Mouse (Mus musculus) heart, embryonic 10.5 days (tissue): Measurements from ENCODE around the gene Lca5. TPM values are rescaled to one million over a fixed set of nuclear protein-coding genes. Genes with fewer than 3 reads are reported as not detected.

ENCODE experiments used
- DNase-seq: peaks from one replicate; pipeline ENCODE4 v3.0.0-alpha.2; 2017; ENCODE audit warnings: low spot score
- H3K27ac ChIP-seq: fragments of 300-500 bp; sonication (generic); 2 replicates; pipeline ENCODE4 v1.5.1; 2016; ENCODE audit warnings: mild to moderate bottlenecking
- H3K27me3 ChIP-seq: fragments of 300-500 bp; sonication (generic); 2 replicates; pipeline ENCODE4 v1.6.1; 2016; ENCODE audit warnings: mild to moderate bottlenecking; ENCODE audit not compliant: poor library complexity, insufficient read depth, severe bottlenecking
- H3K36me3 ChIP-seq: fragments of 300-500 bp; sonication (generic); 2 replicates; pipeline ENCODE4 v1.6.1; 2016; ENCODE audit warnings: mild to moderate bottlenecking, moderate library complexity
- H3K4me1 ChIP-seq: fragments of 300-500 bp; sonication (generic); 2 replicates; pipeline ENCODE4 v1.6.1; 2016; ENCODE audit warnings: mild to moderate bottlenecking
- H3K4me3 ChIP-seq: fragments of 300-500 bp; sonication (generic); 2 replicates; pipeline ENCODE4 v1.5.1; 2016; ENCODE audit warnings: mild to moderate bottlenecking, moderate library complexity
- H3K9me3 ChIP-seq: fragments of 300-500 bp; sonication (generic); 2 replicates; pipeline ENCODE4 v1.6.1; 2016; ENCODE audit warnings: mild to moderate bottlenecking, moderate library complexity
- WGBS: fragments of 180-500 bp; shearing (Covaris S2); methylation state at CpG from one replicate; pipeline ENCODE4 v1.1.7; 2016; 5-methylcytosine and 5-hydroxymethylcytosine counted together
- polyA plus RNA-seq: library from polyadenylated mRNA; unstranded; fragments of >200 nt; fragmentation: Nextera tagmentation; extraction: Ambion mirVana; gene quantifications from 2 replicates; pipeline ENCODE4 v1.2.1, GENCODE M21; 2016

Gene Lca5
- polyA plus RNA-seq, 1 experiment from 2014 or later = 16.0 TPM

DNA sequence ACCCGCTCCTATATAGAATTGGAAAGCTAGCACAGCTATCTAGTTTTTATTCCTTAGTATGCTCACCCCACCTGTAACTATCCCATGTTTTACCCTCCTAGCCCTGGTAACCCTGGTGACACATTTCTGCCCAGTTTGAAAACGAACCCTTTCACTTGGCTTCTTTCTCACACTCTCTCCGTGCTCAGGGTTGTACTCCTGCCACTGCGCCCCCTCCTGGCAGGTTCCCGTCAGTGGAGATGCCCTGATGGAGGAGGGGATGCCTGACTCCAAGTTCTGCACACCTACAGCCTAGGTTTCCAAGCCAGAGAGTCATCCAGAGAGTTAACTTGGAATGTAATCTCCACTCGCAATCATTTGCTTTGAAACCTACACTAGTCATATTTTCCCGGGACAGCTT, 7.3 kb downstream of the Lca5 start:
- Histone ChIP-seq H3K27me3 (no peaks in the 10 kb centered on the region), H3K36me3 (0 out of 2 replicates have a peak, but pooled peaks cover 4% of the 10 kb centered on the region), H3K9me3 (no peaks in the 10 kb centered on the region), H3K27ac (no peak overlapping the region), H3K4me1 (peaks cover 27% of the 10 kb centered on the region), H3K4me3 (no peak overlapping the region)
- no peak for DNase-seq
- WGBS = 56% methylated on average over 7 of the region's 7 CpGs

DNA sequence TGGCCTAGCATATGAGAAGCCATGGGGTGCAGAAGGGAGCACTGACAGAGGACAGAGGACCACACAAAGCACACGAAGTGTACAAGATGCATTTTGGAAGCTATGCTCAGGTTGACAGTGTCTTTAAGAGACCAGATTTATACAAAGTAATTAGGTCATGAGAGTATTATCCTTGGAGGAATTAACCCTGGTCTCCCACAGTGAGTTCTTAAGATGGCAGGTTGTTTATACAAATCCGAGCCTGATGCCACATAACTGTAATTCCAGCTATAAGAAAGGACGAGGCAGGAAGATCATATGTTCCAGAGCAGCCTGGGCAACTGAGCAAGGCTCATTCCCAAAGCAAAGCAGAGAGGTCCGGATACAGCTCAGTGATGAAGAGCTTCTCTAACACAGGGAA, 13.0 kb downstream of the Lca5 start:
- no peak for DNase-seq
- Histone ChIP-seq H3K36me3 (peaks cover 34% of the 10 kb centered on the region), H3K4me3 (no peak overlapping the region), H3K4me1 (no peaks in the 10 kb centered on the region), H3K27ac (no peak overlapping the region), H3K9me3 (no peaks in the 10 kb centered on the region), H3K27me3 (no peaks in the 10 kb centered on the region)
- WGBS = 83% methylated on average over 4 of the region's 4 CpGs

GRCm38 (mm10) chr9:83418965-83419364, 22.0 kb downstream of the Lca5 start:
- Histone ChIP-seq H3K27ac (no peak overlapping the region), H3K4me3 (no peak overlapping the region), H3K36me3 (peaks cover 54% of the 10 kb centered on the region), H3K27me3 (no peaks in the 10 kb centered on the region), H3K4me1 (0 out of 2 replicates have a peak, but pooled peaks cover 6% of the 10 kb centered on the region), H3K9me3 (peaks cover 4% of the 10 kb centered on the region; the same call in 1 of the 2 replicates)
- WGBS = 88% methylated on average over 5 of the region's 5 CpGs
- no peak for DNase-seq

DNA sequence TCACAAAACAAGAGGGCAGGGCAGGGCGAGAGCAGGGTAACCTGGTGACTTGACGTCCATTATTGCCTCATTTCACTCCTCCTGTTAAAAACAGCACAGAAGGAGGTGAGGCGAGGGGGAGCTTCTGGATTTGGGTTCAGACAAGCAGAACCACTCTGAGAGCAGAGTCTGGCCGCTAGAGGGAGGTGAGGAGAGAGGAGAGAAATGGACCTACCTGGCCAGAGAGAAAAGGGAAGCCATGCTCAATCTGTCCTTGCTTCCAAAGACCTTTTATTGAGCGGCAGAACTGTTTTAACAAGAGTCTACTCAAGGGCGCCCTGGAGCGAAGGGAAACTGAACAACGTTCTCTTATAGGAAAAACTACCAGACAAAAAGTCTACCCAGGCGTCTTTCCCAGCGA, 27.9 kb downstream of the Lca5 start:
- 68% methylated on average over 10 of the region's 10 CpGs for WGBS
- H3K27me3 ChIP-seq = no peaks in the 10 kb centered on the region
- no peak for DNase-seq
- H3K36me3 ChIP-seq = peaks cover 31% of the 10 kb centered on the region
- H3K4me1 ChIP-seq = no peaks in the 10 kb centered on the region
- H3K4me3 ChIP-seq = no peak overlapping the region
- H3K9me3 ChIP-seq = peaks cover 4% of the 10 kb centered on the region; the same call in 1 of the 2 replicates
- H3K27ac ChIP-seq = no peak overlapping the region

DNA sequence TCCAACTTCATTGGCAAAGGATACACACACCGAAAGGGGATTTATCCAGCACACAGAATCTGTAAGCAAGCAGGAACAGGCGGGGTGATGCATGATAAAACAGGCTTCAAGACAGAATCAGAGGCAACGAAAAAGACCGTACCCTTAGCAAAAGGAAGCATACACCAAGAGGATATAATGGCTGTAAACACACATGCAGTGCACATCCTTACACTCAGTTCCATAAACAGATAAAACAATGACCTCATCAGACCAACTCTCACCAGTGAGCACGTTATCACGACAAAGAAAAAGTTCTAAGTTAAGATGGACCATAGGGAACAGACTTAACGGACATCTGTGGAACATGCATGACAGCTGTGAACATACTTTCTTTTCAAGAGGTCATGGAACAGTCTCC, 35.8 kb downstream of the Lca5 start:
- Histone ChIP-seq H3K9me3 (no peaks in the 10 kb centered on the region), H3K27me3 (no peaks in the 10 kb centered on the region), H3K36me3 (peaks cover 9% of the 10 kb centered on the region; the same call in 1 of the 2 replicates), H3K4me3 (no peak overlapping the region), H3K4me1 (no peaks in the 10 kb centered on the region), H3K27ac (no peak overlapping the region)
- WGBS = 69% methylated on average over 7 of the region's 7 CpGs
- DNase-seq = no peak

DNA sequence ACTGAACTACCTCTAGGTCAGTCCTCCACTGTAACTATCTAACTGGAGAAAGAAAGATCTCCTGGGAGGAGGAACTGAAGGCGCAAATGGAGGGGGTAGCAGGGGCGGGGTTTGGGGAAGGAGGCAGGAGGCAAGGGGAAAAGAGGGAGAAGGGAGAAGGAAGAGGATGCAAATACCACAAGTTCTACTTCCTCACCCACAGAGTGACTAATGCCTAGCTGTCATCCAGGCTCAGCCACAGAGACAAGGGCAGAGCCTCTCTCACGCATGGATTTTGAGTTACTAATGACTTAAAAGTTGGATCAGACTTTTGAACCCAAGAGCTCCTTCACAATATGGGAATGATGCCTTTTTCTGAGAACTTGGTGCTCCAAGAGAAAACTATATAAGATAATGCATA, 40.1 kb downstream of the Lca5 start:
- DNase-seq = no peak
- Histone ChIP-seq H3K9me3 (no peaks in the 10 kb centered on the region), H3K27me3 (no peaks in the 10 kb centered on the region), H3K4me1 (no peaks in the 10 kb centered on the region), H3K4me3 (no peak overlapping the region), H3K36me3 (peaks cover 19% of the 10 kb centered on the region; the same call in 1 of the 2 replicates), H3K27ac (no peak overlapping the region)
- 40% methylated on average over 3 of the region's 3 CpGs for WGBS

DNA sequence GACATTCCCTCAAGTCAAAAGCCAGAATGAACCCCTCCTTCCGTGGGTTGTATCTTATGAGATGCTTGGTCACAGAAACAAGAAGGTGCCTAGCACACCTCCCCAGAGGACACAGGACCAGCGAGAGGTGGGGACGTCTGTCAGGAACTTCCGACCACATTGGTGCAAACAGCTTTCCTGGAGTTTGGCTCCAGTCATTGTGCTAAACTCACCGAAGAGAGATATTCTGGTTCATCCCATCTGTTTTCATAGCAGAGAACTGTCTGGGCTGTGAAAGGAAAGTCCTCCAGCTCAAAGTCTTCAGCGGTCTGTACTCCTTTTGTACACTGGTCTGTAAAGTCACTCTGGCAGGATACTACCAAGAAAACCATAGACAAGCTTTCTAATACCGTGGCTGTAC, 41.5 kb downstream of the Lca5 start:
- DNase-seq = no peak
- WGBS = 87% methylated on average over 7 of the region's 7 CpGs
- H3K27ac ChIP-seq = no peak overlapping the region
- no peaks in the 10 kb centered on the region for H3K9me3 ChIP-seq
- H3K4me1 ChIP-seq = no peaks in the 10 kb centered on the region
- H3K4me3 ChIP-seq = no peak overlapping the region
- peaks cover 26% of the 10 kb centered on the region for H3K36me3 ChIP-seq
- H3K27me3 ChIP-seq = no peaks in the 10 kb centered on the region

DNA sequence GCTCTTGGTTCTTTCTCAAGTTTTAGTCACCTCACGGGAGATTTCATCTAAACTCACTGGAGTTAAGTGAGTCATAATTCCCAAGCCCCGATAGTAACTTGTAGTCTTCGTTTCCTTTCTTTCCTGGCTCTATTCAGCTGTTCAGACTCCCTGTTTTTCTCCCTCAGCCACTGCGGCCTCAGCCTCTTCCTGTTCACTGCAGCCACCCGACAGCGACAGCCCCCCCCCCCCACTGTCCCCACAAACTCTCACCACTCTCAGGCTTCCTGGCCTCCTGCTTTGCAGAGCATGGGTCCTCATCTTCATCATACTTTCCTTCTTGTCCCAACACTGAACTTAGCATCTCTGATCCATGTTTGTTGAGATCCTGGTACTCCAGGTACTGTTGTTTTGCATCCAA, 42.7 kb downstream of the Lca5 start:
- H3K9me3 ChIP-seq = no peaks in the 10 kb centered on the region
- H3K27me3 ChIP-seq = no peaks in the 10 kb centered on the region
- H3K36me3 ChIP-seq = peaks cover 32% of the 10 kb centered on the region
- no peak for DNase-seq
- no peak overlapping the region for H3K27ac ChIP-seq
- H3K4me3 ChIP-seq = no peak overlapping the region
- H3K4me1 ChIP-seq = no peaks in the 10 kb centered on the region
- 58% methylated on average over 6 of the region's 6 CpGs for WGBS

GRCm38 (mm10) chr9:83395456-83395855, 45.5 kb downstream of the Lca5 start:
- no peak overlapping the region for H3K4me3 ChIP-seq
- no peak for DNase-seq
- H3K27me3 ChIP-seq = no peaks in the 10 kb centered on the region
- H3K9me3 ChIP-seq = no peaks in the 10 kb centered on the region
- H3K4me1 ChIP-seq = no peaks in the 10 kb centered on the region
- no peak overlapping the region for H3K27ac ChIP-seq
- peaks cover 22% of the 10 kb centered on the region for H3K36me3 ChIP-seq
- WGBS = 87% methylated on average over 15 of the region's 15 CpGs

DNA sequence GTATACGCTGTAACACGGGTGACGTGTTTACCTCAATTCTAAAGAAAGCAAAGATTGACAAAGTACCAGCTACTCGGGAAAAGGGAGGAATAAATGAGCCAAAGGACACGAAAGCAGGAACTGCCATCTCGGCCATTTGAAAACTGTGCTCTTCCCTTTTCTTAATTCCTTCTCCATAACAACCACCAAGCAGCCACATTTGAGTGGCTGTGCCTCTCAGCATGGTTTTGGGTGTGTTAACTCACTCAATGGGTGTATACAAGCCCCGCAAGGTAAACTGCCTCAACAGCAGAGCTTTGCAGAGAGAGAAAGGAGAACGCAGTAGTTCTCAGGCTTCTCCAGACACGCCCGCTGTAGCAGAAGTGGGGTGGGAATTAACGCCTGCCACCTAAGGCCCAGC, 48.9 kb downstream of the Lca5 start:
- 82% methylated on average over 11 of the region's 11 CpGs for WGBS
- no peak overlapping the region for H3K4me3 ChIP-seq
- H3K9me3 ChIP-seq = no peaks in the 10 kb centered on the region
- 0 out of 2 replicates have a peak, but pooled peaks cover 3% of the 10 kb centered on the region for H3K4me1 ChIP-seq
- no peak for DNase-seq
- no peaks in the 10 kb centered on the region for H3K27me3 ChIP-seq
- no peak overlapping the region for H3K27ac ChIP-seq
- H3K36me3 ChIP-seq = peaks cover 13% of the 10 kb centered on the region

- DNase-seq = no peak
- Histone ChIP-seq H3K36me3 (peaks cover 7% of the 10 kb centered on the region; the same call in 1 of the 2 replicates), H3K27ac (no peak overlapping the region), H3K4me1 (peaks cover 17% of the 10 kb centered on the region; the same call in 1 of the 2 replicates), H3K4me3 (no peak overlapping the region), H3K9me3 (no peaks in the 10 kb centered on the region), H3K27me3 (no peaks in the 10 kb centered on the region)
- 82% methylated on average over 9 of the region's 9 CpGs for WGBS
These were observed 51.4 kb downstream of the Lca5 start for GRCm38 (mm10) chr9:83389570-83389969.

GRCm38 (mm10) chr9:83386264-83386855, 54.6 kb downstream of the Lca5 start:
- H3K36me3 ChIP-seq = no peaks in the 10 kb centered on the region
- no peak for DNase-seq
- H3K4me1 ChIP-seq = peaks cover 17% of the 10 kb centered on the region; the same call in 1 of the 2 replicates
- no peak overlapping the region for H3K27ac ChIP-seq
- WGBS = 73% methylated on average over 5 of the region's 5 CpGs
- no peaks in the 10 kb centered on the region for H3K27me3 ChIP-seq
- no peaks in the 10 kb centered on the region for H3K9me3 ChIP-seq
- no peak overlapping the region for H3K4me3 ChIP-seq

DNA sequence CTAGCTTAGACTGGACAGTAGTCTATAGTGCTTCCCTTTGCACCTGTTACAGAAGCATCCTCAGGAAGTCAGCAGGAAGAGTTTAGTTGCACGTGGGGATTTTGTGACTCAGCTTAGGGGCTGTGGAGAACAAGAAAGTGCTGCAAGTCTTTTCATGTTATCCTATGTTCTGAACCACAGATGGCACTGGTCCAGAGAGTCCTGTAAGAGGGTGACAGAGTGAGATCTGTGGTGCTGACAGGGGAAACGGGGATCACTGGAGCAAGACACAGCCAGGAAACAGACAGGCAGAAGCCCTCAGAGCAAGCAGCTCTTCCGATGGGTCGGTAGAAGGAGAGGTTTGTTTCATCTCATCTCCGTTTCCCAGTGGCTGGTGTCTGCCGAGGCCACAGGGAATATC, 55.6 kb downstream of the Lca5 start:
- H3K27ac ChIP-seq = no peak overlapping the region
- 36% methylated on average over 6 of the region's 6 CpGs for WGBS
- peaks cover 17% of the 10 kb centered on the region; the same call in 1 of the 2 replicates for H3K4me1 ChIP-seq
- H3K4me3 ChIP-seq = no peak overlapping the region
- no peak for DNase-seq
- H3K27me3 ChIP-seq = no peaks in the 10 kb centered on the region
- H3K36me3 ChIP-seq = no peaks in the 10 kb centered on the region
- H3K9me3 ChIP-seq = no peaks in the 10 kb centered on the region

DNA sequence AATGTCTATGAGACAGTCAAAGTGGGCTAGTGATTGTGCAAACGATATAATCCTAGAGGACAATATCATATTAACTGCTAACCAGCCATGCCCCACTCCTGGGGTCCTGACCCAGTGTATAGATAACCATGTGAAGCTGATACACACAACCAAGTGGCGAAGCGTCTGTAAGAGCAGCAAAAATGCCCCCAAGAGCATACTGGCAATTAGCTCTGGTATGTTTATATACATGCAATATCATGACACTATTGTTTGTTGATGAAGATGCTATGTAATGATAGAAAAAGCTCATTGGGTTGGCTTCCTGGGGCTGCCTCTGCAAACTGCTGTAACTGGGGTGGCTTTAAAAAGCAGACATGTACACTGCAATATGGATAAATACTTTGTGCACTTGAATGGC, 57.7 kb downstream of the Lca5 start:
- H3K4me1 ChIP-seq = peaks cover 14% of the 10 kb centered on the region; the same call in 1 of the 2 replicates
- no peak overlapping the region for H3K27ac ChIP-seq
- DNase-seq = no peak
- no peaks in the 10 kb centered on the region for H3K27me3 ChIP-seq
- no peak overlapping the region for H3K4me3 ChIP-seq
- 66% methylated on average over 3 of the region's 3 CpGs for WGBS
- H3K9me3 ChIP-seq = no peaks in the 10 kb centered on the region
- no peaks in the 10 kb centered on the region for H3K36me3 ChIP-seq
